Mouse (Mus musculus): ENCODE measurements around the gene Tcf21. TPM values are rescaled to one million over a fixed set of nuclear protein-coding genes. Genes with fewer than 3 reads are reported as not detected.

Tcf21 gene
- polyA plus RNA-seq (2017; shearing (Covaris generic)): not detected

GRCm38 (mm10) chr10:22819871-22820590 lies at the start of gene Tcf21:
Tcf21 (minus strand) TSS chr10:22820174.

Other genes starting within 250 kb of the Tcf21 start
- not detected for gene Slc2a12, start 175.2 kb downstream of the Tcf21 start, polyA plus RNA-seq (2017; shearing (Covaris generic))
- 10 to 100 TPM; 60.9 to 61.7 TPM for gene Tbpl1, start 88.2 kb downstream of the Tcf21 start, polyA plus RNA-seq (2017; shearing (Covaris generic))